Mouse (Mus musculus) adrenal gland, postnatal 36 days (tissue): ENCODE measurements around the gene Zp3. TPM values are rescaled to one million over a fixed set of nuclear protein-coding genes. Genes with fewer than 3 reads are reported as not detected.

Source experiments
- DNase-seq, 2 experiments: peaks; one replicate each; pipeline ENCODE4 v3.0.0; 2021; ENCODE audit warnings: mixed read lengths in 1 of 2
- total RNA-seq, 2 experiments: library from RNA; stranded (reverse); gene quantifications; 2 replicates each; pipeline ENCODE4 v1.2.3; 2021

The Zp3 gene
- total RNA-seq, 2 experiments from 2014 or later: not detected

DNA sequence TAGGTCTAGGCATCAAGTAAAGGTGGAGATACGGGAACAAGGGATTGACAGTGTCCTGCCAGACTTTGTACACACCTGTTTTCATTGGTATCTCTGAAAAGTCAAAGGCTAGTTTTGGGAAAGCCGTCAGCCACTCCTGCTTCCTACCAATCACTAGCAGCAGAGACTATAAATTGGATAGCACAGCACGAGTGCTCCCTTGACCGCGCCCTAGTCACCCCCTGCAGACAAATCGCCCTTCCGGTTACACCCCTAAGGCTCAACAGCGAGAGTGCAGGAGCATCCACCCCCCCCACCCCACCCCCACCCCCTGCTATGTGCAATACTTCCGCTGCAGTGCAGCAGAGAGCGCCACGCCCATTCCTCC is 17.8 kb upstream of the Zp3 start:
- DNase-seq: no peak

DNA sequence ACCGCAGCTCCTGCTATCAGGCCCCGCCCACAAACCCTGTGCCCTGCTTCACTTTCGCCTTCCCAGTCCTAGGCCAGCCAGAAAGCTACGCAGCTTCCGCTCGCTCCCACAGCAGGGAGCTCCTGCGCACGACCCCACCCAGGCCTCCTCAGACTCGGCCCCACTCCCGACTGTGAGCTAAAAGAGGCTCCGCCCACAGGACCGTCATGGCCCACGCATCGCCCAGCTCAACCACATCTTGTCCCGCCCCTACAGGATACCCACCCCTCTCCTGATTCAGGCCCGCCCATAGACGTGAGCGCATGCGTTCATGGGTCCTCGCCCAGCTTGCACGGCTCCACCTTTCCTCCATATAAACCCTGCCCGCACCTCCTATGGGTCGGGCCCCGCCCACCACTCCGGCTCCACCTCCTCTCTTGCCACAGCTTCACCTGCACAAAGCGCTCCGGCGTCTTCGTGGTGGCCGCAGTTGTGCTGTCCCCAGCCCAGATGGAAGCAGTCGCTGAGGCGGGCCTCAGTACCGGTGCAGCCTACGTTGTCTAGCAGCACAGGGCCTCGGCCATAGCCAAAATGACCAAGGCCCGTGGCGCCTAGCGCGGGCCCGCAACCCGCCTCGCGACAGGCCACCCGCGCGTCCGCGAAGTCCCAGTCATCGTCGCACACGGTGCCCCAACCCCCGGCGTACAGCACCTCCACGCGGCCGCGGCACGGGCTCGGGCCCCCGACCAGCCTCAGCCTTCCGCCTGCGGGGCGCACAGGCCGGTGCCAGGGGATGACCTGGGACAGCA is 17.2 kb upstream of the Zp3 start:
- DNase-seq: peak; percentile 98 to 99

DNA sequence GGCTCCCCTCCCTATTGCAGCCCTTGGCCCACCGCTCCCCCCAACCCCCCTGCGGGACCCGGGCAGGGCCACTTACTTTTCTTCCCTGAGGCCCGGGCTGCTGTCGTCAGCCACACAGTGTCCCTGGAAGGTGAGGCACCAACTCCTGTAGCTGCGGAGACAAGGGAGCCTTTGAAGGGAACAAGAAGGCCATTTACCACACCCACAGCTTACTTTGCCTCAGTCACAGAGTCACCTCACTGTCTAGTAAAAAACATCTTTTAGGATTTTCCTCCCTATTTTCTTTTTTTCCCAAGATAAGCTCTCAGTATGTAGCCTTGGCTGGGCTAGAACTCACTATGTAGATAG is 16.6 kb upstream of the Zp3 start:
- no peak for DNase-seq

DNA sequence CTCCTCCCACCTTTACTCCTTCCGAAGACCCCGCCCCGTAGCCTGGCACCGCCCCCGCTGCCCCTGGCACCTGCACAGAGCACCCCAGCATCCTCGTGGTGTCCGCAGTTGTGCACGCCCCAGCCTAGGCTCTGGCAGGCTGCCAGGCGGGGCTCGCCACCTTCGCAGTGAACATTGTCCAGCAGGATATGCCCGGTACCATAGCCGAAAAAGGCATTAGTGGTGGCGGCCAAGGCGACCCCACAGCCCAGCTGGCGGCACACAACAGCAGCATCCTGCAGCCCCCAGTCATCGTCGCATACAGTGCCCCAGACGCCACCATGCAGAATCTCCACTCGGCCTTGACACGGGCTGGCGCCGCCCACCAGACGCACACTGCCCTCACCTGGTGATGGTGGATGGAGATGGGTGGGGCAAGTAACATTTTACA is 14.4 kb upstream of the Zp3 start:
- DNase-seq: peak; percentile 25 to 57

DNA sequence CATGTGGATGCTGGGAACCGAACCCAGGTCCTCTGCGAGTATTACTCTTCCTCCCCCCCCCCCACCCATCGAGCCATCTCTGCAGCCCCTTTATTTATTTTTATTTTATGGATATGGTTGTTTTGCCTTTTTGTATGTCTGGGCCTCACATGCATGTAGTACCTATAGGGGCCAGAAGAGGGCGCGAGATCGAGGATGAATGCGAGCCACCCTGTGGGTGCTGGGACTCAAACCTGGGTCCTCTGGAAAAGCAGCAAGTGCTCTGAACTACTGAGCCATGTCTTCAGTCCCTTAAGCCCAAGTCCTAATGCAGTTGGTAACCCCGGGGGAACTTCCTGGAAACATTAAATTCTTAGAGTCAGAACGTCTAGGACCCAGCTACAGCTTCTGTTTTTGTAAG is 13.0 kb upstream of the Zp3 start:
- no peak for DNase-seq

DNA sequence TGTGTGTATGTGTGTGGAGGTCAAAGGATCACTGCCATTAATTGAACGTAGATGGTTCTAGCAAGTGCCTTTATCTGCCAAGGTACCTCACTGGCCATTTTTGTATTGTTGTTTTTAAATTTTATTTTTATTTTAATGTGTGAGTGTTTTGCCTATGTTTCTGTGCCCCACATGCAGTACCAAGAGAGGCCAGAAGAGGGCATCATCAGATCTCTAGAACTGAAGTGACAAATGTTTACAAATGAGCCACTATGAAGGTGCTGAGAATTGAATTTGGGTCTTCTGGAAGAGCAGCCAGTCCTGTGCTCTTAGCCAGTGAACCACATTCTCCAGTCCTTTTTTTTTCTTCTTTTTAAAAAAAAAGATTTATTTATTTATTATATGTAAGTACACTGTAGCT is 11.1 kb upstream of the Zp3 start:
- peak; percentile 60 to 68 for DNase-seq

DNA sequence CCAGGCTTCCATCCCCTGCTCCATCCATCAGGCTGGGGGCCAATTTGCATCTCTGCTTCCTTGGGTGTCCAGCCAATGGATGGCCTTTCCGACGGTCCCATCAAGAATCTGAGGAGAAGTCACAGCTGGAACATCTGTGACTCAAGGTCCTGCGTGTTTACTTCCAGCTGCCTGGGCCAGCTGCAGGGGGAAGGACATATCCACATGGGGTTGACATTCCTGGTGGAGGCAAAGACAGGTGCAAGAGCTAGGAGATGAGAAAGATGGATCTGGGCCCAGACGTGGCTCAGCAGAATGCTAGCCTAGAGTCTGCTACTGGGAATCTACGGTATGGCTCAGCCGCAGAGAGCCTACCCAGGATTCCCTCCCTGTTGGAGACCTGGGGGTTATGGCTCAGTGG is 9.7 kb upstream of the Zp3 start:
- DNase-seq: no peak

DNA sequence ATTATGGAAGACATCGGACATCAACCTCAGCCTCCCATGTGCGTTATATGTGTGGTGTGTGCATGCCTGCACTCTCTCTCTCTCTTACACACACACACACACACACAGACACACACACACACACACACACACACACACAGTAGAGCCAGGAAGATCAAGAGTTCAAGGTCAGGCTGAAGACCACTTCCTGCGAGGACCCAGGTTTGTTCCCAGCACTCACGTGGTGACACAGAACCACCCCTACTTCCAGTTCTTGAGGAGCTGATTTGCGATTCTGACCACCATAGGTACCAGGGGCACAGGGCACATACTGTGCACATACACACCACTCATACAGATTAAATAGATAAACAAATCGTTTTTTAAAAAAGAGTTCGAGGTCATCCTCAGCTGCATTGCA is 8.0 kb upstream of the Zp3 start:
- no peak for DNase-seq

DNA sequence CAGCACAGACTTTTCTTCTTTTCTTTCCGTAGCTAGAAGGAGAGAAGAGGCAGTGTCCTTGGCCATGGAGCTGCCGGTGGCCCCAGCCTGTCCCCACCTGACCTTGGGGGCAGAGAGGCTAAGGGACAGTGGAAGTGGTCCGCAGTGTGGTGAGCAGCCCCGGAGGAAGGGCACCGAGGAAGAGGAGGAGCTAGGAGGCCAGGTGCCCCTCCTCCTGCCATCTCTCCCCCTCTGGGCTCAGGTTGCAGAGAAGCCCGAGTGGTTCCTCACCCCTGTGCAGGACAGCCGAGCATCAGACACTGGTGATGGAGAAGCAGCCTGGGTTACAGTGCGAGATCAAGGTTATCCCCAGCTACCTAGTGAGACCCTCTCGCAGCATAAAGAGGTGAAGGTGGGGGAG is 5.5 kb upstream of the Zp3 start, which contains the start of gene Ssc4d:
Gene Ssc4d, minus strand, starts transcription at position 167 of the 400 bp plus-strand sequence.
- DNase-seq: no peak

DNA sequence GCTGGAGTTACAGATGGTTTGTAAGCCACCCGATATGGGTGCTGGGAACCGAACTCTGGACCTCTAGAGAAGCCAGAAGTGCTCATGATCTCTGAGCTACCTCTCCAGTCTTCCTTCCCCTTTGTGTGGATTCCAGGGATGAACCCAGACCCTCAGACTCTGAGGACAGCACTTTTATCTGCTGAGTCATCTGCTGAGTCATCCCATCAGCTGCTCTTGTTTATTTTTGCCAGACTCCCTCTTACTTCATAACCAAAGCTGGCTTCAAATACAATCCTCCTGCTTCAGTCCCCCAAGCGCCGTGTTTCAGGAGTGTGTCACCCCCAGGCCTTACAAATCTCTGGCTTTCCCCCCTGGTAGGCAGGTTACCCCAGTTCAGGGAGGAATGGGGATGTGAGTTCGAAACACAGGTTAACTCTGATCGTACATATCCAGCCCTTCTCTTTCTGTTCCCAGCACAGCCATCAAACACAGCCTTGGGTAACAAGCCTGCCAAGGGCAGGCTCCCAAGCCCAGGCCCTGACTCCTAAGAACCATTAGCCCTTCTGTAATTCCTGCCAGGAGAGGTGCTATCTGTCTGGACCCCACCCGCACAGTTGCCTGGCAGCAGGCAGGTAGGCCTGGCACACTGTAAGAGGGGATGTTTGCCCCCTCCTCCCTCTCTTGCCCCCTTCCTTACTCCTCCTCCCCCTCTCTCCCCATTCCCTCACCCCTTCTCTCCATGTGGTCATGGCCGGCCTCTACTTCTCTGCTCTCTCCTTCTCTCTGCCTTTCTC is 3.8 kb upstream of the Zp3 start:
- DNase-seq: peak; percentile 54 to 61

DNA sequence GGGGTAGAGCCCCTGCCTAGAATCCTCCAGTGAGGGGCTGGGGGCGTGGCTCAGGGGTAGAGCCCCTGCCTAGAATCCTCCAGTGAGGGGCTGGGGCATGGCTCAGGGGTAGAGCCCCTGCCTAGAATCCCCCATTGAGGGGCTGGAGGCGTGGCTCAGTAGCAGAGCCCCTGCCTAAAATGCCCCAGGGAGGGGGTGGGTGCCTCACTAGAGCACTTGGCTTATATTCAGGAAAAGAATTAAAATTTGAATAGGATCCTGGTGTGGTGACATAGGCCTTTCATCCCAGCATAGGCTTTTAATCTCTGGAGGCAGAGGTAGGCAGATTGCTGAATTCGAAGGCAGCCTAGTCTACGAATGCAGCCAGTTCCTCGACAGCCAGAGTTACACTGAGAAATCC is 518 bp upstream of the Zp3 start:
- no peak for DNase-seq

DNA sequence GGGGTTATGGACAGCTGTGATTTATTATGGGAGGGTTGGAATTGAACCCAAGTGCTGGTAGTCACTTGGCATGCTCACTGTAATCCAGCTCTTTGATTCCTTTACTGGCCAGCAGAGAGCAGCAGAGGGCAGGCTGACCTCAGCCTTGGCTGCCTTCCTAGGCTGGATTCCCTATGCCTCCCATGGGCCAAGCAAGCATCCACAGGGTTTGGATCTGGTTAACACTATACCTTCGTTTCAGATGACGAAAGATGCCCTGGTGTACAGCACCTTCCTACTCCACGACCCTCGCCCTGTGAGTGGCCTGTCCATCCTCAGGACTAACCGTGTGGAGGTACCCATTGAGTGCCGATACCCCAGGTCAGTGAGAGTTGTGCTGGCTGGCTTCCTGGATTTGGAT is 2.5 kb downstream of the Zp3 start:
- DNase-seq: peak; percentile 65 to 76

DNA sequence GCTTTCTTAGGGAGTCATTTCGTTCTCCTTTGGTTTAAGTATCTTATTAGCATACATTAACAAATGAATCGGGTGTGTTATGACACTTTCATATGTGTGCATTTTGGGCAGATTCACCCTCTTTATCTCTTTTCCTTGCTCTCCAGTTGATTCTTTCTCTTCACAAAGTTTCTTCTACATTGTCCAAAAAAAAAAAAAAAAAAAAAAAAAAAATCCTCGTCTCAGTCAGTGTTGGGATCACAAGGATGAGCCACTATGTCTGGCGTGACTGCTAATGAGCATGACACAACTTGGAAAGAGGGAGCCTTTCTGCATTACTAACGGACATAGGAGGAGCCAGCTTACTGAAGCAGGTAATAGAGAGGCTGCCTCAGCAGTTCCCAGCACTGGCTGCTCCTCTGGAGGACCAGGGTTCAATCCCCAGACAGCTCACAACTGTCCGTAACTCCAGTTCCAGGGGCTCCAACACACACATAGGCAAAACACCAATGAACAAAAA is 4.7 kb downstream of the Zp3 start:
- no peak for DNase-seq

DNA sequence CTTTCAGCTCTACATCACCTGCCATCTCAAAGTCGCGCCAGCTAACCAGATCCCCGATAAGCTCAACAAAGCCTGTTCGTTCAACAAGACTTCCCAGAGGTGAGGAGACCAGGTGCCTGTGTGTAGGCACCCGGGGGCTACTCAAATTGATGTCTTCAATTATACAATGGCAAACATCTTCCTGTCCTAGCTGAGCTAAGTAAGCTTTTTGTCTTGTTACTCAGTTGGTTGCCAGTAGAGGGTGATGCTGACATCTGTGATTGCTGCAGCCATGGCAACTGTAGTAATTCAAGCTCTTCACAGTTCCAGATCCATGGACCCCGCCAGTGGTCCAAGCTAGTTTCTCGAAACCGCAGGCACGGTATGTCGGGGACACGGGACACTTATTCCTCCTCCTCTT is 7.3 kb downstream of the Zp3 start:
- DNase-seq: peak in 1 of 2 experiments; percentile 28

DNA sequence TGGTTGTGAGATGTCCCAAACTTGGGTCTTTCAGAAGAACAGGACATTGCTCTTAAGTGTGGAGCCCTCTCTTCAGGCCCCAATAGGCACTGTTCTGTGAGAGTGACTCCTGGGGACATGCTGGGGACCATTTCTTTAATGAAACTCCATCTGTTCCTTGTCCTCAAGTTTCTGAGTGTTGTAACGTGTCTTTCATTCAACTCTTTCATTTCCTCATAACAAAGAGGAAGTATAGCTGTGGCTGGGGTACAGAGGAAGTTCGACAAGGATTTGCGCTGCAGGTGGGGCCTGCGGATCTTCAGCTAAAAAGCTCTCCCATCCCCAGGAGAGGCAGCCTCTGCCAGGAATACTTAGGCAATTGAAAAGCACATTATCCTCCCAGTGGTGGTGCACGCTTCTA is 10.7 kb downstream of the Zp3 start:
- no peak for DNase-seq

DNA sequence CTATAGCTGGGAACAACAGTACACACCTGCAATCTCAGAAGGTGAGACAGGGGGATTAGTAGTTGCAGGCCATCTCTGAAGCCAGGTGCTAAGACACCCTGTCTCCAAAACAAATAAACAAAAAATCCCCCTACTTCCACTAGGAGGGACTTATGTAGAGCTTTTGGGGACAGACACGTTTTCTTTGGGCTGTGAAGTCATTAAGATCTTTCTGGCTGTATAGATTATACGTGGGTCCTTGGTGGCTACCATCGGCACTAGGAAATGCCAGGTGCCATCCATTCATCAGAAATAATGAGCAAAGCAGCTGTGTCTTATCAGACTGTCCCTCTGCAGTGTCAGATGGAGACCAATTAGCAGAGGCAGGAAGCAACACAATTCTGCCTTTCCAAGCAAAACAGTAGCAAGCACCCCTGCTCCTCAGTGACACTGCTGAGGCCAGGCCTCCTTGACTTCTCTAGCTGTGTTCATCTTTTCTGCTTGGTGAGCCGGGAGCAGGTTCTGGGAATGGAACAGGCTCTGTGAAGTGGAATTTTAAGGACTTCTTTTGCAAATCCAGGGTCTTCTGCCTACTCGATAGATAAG is 13.6 kb downstream of the Zp3 start:
- DNase-seq: no peak

DNA sequence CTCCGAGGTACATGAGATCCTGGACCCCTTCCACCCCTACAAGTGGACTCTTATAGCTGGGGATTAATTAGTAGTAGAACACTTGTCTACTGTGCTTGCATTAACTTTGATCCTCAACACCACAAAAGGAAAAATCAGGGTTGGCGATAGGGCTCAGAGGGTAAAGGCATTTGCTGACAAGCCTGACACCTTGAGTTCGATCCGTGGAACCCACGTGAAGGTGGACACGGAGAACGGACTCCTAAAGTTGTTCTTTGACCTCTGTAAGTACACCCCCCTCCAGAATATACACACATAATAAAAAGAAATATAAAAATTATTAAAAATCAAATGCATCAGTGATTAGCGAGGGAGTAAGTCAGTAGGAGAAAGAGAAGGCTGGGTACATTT is 14.4 kb downstream of the Zp3 start:
- DNase-seq: no peak

DNA sequence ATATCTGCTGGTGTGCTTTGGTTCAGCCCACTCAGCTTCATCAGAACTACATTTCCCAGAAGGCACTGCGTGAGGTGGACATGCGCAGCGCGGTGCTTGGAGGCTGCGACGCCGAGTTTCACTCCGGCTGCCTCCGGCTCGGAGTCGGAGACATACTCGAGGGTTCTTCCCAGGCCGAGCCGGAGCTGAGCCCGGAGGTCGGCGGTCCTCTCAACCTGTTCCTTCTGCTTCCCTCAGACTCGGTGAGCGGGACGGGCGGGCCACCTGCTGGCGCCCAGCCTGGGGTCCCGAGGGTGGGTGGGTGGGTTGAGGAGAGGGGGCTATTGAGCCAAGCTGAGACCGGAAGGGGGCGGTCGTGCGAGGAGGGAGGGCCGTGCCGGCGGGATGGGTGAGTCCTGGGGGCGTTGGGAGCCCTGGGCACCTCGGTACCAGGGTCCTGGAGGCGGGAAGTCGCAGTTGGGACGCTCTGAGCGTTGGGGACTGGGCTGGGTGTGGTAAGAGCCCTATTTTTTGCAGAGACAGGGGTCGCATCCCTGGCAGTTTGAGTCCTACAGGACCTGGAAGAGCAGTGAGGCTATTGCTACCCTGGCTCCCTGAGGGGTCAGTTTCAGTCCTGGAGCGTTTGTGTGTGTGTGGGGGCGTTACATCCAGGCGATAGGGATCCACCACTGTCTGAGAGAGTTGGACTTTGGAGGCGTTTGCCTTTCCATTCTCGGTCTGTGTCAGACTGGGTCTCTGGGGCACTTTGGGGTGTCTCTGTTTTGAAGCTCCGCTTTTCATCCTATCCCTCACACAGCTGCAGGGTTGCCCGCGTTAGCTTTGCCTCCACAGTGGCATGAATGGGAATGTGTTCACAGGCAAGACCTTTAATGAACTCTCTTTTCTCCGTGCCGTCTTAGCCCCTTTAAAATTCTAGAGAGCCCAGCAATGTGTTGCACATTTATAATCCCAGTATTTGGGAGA is 15.1 kb downstream of the Zp3 start, which contains the start of gene Dtx2:
Gene Dtx2, plus strand, starts transcription at position 76 of the 963 bp plus-strand sequence.
- peak; percentile 90 to 93 for DNase-seq

DNA sequence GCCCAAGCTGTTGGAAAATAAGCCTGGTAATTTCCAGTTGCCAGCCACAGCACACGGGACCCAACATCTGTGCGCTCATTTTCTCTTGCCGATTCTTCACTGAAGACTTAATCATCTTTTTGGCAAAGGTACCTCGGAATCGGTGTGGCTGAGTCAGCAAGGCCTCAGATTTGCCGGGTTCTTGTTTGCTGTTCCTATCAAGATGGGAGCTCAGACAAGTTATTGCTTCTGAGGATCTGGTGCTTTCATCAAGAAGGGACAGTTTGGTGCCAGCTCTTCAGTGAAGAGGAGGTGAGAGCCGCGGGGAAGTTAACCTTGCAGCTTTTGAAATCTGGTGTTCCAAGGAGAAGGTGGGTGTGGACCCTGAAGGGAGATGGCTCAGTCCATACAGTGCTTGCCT is 16.3 kb downstream of the Zp3 start:
- peak in 1 of 2 experiments; percentile 30 for DNase-seq

DNA sequence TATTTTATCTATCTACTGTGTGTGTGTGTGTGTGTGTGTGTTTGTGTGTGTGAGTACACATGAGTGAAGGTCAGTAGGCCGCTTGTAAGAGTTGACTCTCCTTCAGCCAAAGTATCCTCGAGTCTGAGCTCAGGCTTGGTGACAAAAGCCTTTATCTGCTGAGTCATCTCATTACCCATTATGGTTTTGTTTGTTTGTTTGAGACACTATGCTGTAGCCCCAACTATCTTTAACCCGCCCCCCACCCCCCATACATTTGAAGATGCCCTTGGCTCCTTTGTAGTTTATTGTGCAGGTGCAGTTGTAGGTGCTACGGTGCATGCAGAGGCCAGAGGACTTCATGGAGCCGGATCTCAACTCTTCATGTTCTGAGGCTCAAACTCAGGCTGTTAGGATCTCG is 21.3 kb downstream of the Zp3 start:
- no peak for DNase-seq

DNA sequence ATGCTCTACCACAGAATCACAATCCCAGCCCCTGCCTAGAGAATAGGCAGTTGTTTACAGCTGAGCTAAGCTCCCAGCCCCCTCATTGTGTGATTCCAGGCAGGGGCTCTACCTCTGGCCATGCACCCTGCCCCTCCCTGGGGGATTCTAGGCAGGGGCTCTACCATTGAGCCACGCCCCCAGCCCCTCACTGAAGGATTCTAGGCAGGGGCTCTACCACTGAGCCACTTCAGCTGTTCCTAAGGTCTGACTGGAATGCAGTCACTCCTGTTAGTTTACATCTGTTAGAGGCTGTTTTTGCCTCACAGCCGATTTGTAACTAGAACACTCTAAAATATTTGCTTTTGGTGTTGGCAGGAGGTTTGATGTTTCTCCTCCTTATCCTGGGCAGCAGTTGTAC is 22.4 kb downstream of the Zp3 start:
- no peak for DNase-seq

DNA sequence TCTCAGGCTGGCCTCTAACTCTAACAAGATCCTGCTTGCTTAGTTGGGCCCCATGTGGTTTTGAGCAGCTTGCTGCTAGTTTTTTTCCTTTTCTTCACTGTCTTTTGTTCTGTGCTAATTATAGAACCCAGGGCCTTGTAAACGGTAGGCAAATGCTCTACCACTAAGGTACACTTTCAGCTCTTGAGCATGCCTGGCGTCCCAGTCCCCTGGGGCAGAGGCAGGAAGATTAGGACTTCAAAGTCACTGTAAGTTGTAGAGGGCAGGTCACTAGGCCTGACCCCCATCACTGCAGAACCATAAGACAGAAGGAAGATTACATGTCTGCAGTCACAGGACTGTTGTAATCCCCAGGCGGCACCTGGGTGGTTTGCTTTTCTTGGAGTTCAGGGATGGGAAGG is 22.9 kb downstream of the Zp3 start:
- no peak for DNase-seq
